Mouse (Mus musculus) MEL-GATA-1-ER (cell line): Measurements from ENCODE around the gene Ovca2.

Experiments used
- DNase-seq: peaks from one replicate; pipeline ENCODE4 v3.0.0-alpha.2; 2012; ENCODE audit warnings: low read depth; ENCODE audit errors: extremely low read depth

The Ovca2 gene

DNA sequence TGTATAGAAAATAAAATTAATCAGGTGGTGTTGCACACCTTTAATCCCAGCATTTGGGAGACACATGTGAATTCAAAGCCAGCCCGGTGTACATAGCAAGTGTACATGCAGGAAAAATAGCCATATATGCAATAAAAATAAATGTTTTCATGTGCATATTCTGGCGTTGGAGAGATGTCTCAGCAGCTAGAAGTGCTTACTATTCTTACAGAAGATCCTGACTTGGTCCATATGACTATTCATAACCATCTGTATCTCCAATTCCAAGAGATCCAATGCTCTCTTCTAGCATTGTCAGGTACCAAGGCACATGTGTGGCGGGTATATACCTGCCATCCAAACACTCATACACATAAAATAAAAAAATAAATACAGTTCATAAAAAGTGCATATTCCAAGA, 52.3 kb downstream of the Ovca2 start:
- DNase-seq = no peak
